Mouse (Mus musculus) thymus, adult 2 months (tissue): Measurements from ENCODE around the gene Ctsa. TPM values are rescaled to one million over a fixed set of nuclear protein-coding genes. Genes with fewer than 3 reads are reported as not detected.
"Not testable (repeated sequence)": the region's sequence is repeated elsewhere in the genome, so short reads cannot be mapped to it uniquely, and the experiment has no call there.

Experiments
- DNase-seq: peaks from one replicate; pipeline ENCODE4 v3.0.0; 2021
- H3K27ac ChIP-seq: fragments of 200-500 bp; 2 replicates; pipeline ENCODE4 v1.5.1; 2012; ENCODE audit warnings: low read length, control low read depth; ENCODE audit not compliant: control insufficient read depth, insufficient read depth
- H3K27me3 ChIP-seq: fragments of 200-500 bp; 2 replicates; pipeline ENCODE4 v1.6.1; 2012; ENCODE audit warnings: mild to moderate bottlenecking, low read length, moderate library complexity, mixed read lengths; ENCODE audit not compliant: control insufficient read depth, insufficient read depth
- H3K36me3 ChIP-seq: fragments of 200-500 bp; 2 replicates; pipeline ENCODE4 v1.6.1; 2012; ENCODE audit warnings: mild to moderate bottlenecking, low read length, moderate library complexity; ENCODE audit not compliant: control insufficient read depth, insufficient read depth
- H3K4me1 ChIP-seq: fragments of 200-500 bp; replicated peaks from 2 replicates; pipeline ENCODE4 v1.6.1; 2012; ENCODE audit warnings: low read length; ENCODE audit not compliant: control insufficient read depth, insufficient read depth
- H3K4me3 ChIP-seq: fragments of 200-500 bp; 2 replicates; pipeline ENCODE4 v1.5.1; 2012; ENCODE audit warnings: mild to moderate bottlenecking, low read length, control low read depth, moderate library complexity; ENCODE audit not compliant: control insufficient read depth, insufficient read depth
- CTCF ChIP-seq: fragments of 200-500 bp; IDR thresholded peaks from 2 replicates; pipeline ENCODE4 v1.5.1; 2012; ENCODE audit warnings: mild to moderate bottlenecking, control low read depth, low read length, moderate library complexity, borderline replicate concordance; ENCODE audit not compliant: control insufficient read depth, poor library complexity, insufficient read depth; ENCODE audit errors: extremely low read depth
- POLR2A ChIP-seq: fragments of 200-500 bp; IDR thresholded peaks from 2 replicates; pipeline ENCODE4 v1.6.1; 2012; ENCODE audit warnings: mild to moderate bottlenecking, low read length, control low read depth, moderate library complexity; ENCODE audit not compliant: control insufficient read depth, poor library complexity, insufficient read depth; ENCODE audit errors: extremely low read depth
- WGBS: fragments of 180-500 bp; shearing (Covaris S2); methylation state at CpG from one replicate; pipeline ENCODE4 v1.1.7; 2018; 5-methylcytosine and 5-hydroxymethylcytosine counted together
- polyA plus RNA-seq: library from polyadenylated mRNA; depleted of rRNA; stranded (reverse); fragments of >200 nt; gene quantifications from 2 replicates; pipeline ENCODE4 v1.2.3, GENCODE M21; 2012

The Ctsa gene
- polyA plus RNA-seq, 1 experiment: 538 TPM

- WGBS: 95% methylated on average over 2 of the region's 2 CpGs
- H3K36me3 ChIP-seq: peaks cover 30% of the 10 kb centered on the region
- H3K27me3 ChIP-seq: no peaks in the 10 kb centered on the region
- no peak for DNase-seq
- TF ChIP-seq POLR2A: no peak
- TF ChIP-seq CTCF: no peak
- no peak overlapping the region for H3K4me3 ChIP-seq
- no peaks in the 10 kb centered on the region for H3K4me1 ChIP-seq
- no peak overlapping the region for H3K27ac ChIP-seq
Measured at GRCm38 (mm10) chr2:164793772-164794171, 38.9 kb upstream of the Ctsa start.

GRCm38 (mm10) chr2:164794293-164794692 is 38.4 kb upstream of the Ctsa start:
- peaks cover 30% of the 10 kb centered on the region for H3K36me3 ChIP-seq
- no peaks in the 10 kb centered on the region for H3K4me1 ChIP-seq
- DNase-seq: peak; percentile 72
- no peaks in the 10 kb centered on the region for H3K27me3 ChIP-seq
- no peak overlapping the region for H3K4me3 ChIP-seq
- no peak for TF ChIP-seq POLR2A
- peak; percentile 49; the same call in 1 of the 2 replicates for TF ChIP-seq CTCF
- 45% methylated on average over 5 of the region's 5 CpGs for WGBS
- H3K27ac ChIP-seq: no peak overlapping the region

- DNase-seq: no peak
- TF ChIP-seq CTCF (no peak), POLR2A (no peak)
- Histone ChIP-seq H3K4me1 (no peaks in the 10 kb centered on the region), H3K27ac (no peak overlapping the region), H3K36me3 (peaks cover 30% of the 10 kb centered on the region), H3K27me3 (no peaks in the 10 kb centered on the region), H3K4me3 (no peak overlapping the region)
- WGBS: 95% methylated on average over 4 of the region's 4 CpGs
Measured at GRCm38 (mm10) chr2:164795868-164796267, 36.8 kb upstream of the Ctsa start.

GRCm38 (mm10) chr2:164798554-164798953 is 34.1 kb upstream of the Ctsa start:
- not testable (repeated sequence) for H3K4me1 ChIP-seq, H3K27me3 ChIP-seq, DNase-seq, H3K4me3 ChIP-seq, H3K27ac ChIP-seq
- peaks cover 22% of the 10 kb centered on the region for H3K36me3 ChIP-seq
- WGBS: 87% methylated on average over 6 of the region's 6 CpGs

- Histone ChIP-seq H3K27ac (no peak overlapping the region), H3K4me3 (no peak overlapping the region), H3K27me3 (no peaks in the 10 kb centered on the region), H3K4me1 (peaks cover 9% of the 10 kb centered on the region), H3K36me3 (peaks cover 12% of the 10 kb centered on the region)
- DNase-seq: no peak
- 96% methylated on average over 13 of the region's 13 CpGs for WGBS
- TF ChIP-seq CTCF: no peak
Measured at GRCm38 (mm10) chr2:164800252-164801004, 32.2 kb upstream of the Ctsa start.

GRCm38 (mm10) chr2:164803201-164803920 is 29.3 kb upstream of the Ctsa start:
- WGBS: 91% methylated on average over 16 of the region's 16 CpGs
- H3K4me3 ChIP-seq: no peak overlapping the region
- H3K27me3 ChIP-seq: no peaks in the 10 kb centered on the region
- H3K4me1 ChIP-seq: peaks cover 14% of the 10 kb centered on the region
- no peak overlapping the region for H3K27ac ChIP-seq
- H3K36me3 ChIP-seq: no peaks in the 10 kb centered on the region; the same call in 1 of the 2 replicates
- TF ChIP-seq CTCF (no peak), POLR2A (no peak)
- DNase-seq: no peak

- WGBS: 68% methylated on average over 1 of the region's 1 CpGs
- no peak for DNase-seq
- H3K4me3 ChIP-seq: peak overlapping the region; percentile 91; the same call in 1 of the 2 replicates
- no peaks in the 10 kb centered on the region; the same call in 1 of the 2 replicates for H3K36me3 ChIP-seq
- H3K27ac ChIP-seq: no peak overlapping the region
- peaks cover 14% of the 10 kb centered on the region for H3K4me1 ChIP-seq
- no peaks in the 10 kb centered on the region for H3K27me3 ChIP-seq
- TF ChIP-seq POLR2A (no peak), CTCF (no peak)
Measured at GRCm38 (mm10) chr2:164803921-164804313, 28.8 kb upstream of the Ctsa start.
